Comparison of ENCODE assay signal across 23 mouse cellular contexts in genomic region chr8:114123611-114124010, GRCm38 (mm10). TPM values are rescaled to one million over a fixed set of nuclear protein-coding genes. Genes with fewer than 3 reads are reported as not detected.
DNase-seq lines count a peak whose midpoint lies in the region; ATAC-seq and TF ChIP-seq lines count a peak whose summit lies in the region.
"Had no signal": no experiment of that assay in that cellular context is flagged by ENCODE, and none has a peak within 500 bp of the region (broad histone marks: within the 10 kb centered on the region; RNA-seq: fewer than 3 reads in every experiment).

No protein-coding gene starts in this region.

- ATAC-seq in granulocyte monocyte progenitor cell, adult 5-6 weeks (replicated peaks; ENCODE audit: poor library complexity, severe bottlenecking), result peak; percentile 54
- peak; percentile 27; the same call in 1 of the 2 replicates for ATAC-seq in megakaryocyte, adult 5-6 weeks (ENCODE audit: poor library complexity, severe bottlenecking)
- ATAC-seq in megakaryocyte progenitor cell, adult 5-6 weeks (replicated peaks; ENCODE audit: poor library complexity), result peak; percentile 65
- ATAC-seq: forebrain, embryonic 14.5 days; forebrain, embryonic 16.5 days had no signal

- H3K4me3 ChIP-seq in heart, adult 2 months, result no peak overlapping the region
- H3K4me3 ChIP-seq in left cerebral cortex, adult 2 months, result no peak overlapping the region
- H3K4me3 ChIP-seq: embryonic facial prominence, embryonic 13.5 days; embryonic facial prominence, embryonic 15.5 days; erythroblast, embryonic 14.5 days; forebrain, embryonic 10.5 days; forebrain, embryonic 12.5 days had no signal

- no peaks in the 10 kb centered on the region; the same call in 1 of the 2 replicates for H3K36me3 ChIP-seq in heart, adult 2 months (ENCODE audit: control insufficient read depth, insufficient read depth, low read length)
- H3K36me3 ChIP-seq: embryonic facial prominence, embryonic 13.5 days; embryonic facial prominence, embryonic 15.5 days; forebrain, embryonic 10.5 days; forebrain, embryonic 12.5 days had no signal

- H3K27ac ChIP-seq in heart, adult 2 months, result no peak overlapping the region
- no peak overlapping the region for H3K27ac ChIP-seq in left cerebral cortex, adult 2 months
- H3K27ac ChIP-seq: embryonic facial prominence, embryonic 13.5 days; embryonic facial prominence, embryonic 15.5 days; forebrain, embryonic 10.5 days; forebrain, embryonic 12.5 days had no signal

- TF ChIP-seq CTCF in heart, adult 2 months (IDR thresholded peaks at IDR 0.05), result no peak
- no peak for TF ChIP-seq CTCF in left cerebral cortex, adult 2 months (IDR thresholded peaks at IDR 0.05)

- no peaks in the 10 kb centered on the region for H3K79me2 ChIP-seq in heart, adult 2 months (replicated peaks; ENCODE audit: control insufficient read depth, insufficient read depth, low read length)

- no peaks in the 10 kb centered on the region; the same call in 1 of the 2 replicates for H3K27me3 ChIP-seq in heart, adult 2 months (ENCODE audit: control insufficient read depth, insufficient read depth, low read length)
- H3K27me3 ChIP-seq: embryonic facial prominence, embryonic 13.5 days; embryonic facial prominence, embryonic 15.5 days; forebrain, embryonic 12.5 days had no signal

- H3K9ac ChIP-seq in heart, adult 2 months (ENCODE audit: low read depth, low read length), result no peak overlapping the region
- H3K9ac ChIP-seq: embryonic facial prominence, embryonic 13.5 days; embryonic facial prominence, embryonic 15.5 days; forebrain, embryonic 12.5 days had no signal

- intact Hi-C loops in heart, adult 2 months (cut with DNase I), result no loop called here
- intact Hi-C loops in left cerebral cortex, adult 2 months (cut with DNase I), result no loop called here

- WGBS in heart, adult 2 months, result 34% methylated on average over 3 of the region's 3 CpGs

- H3K4me1 ChIP-seq in heart, adult 2 months (ENCODE audit: control insufficient read depth, insufficient read depth, low read length), result no peaks in the 10 kb centered on the region
- H3K4me1 ChIP-seq: embryonic facial prominence, embryonic 13.5 days; embryonic facial prominence, embryonic 15.5 days; forebrain, embryonic 10.5 days; forebrain, embryonic 12.5 days had no signal

- no peak for TF ChIP-seq EP300 in heart, adult 2 months (IDR thresholded peaks at IDR 0.05; ENCODE audit: insufficient read depth, low read depth, low read length)

- peak; percentile 24 for DNase-seq in heart, adult 11 months
- no peak for DNase-seq in heart, adult 2 months
- DNase-seq in left cerebral cortex, adult 2 months (ENCODE audit: extremely low spot score in 1 of 2, low spot score in 2 of 2), result no peak
- no peak for DNase-seq in right cerebral cortex, adult 2 months (ENCODE audit: low spot score in 2 of 2)
- DNase-seq in retina, postnatal 1 day, result no peak
- DNase-seq: adrenal gland, adult 2 months; adrenal gland, postnatal 10 days; adrenal gland, postnatal 25 days; cerebellum, adult 11 months; cerebellum, adult 8-10 months; cerebellum, adult 9-11 months had no signal

- no peak for TF ChIP-seq POLR2A in heart, adult 2 months (IDR thresholded peaks at IDR 0.05; ENCODE audit: insufficient read depth, low read depth, low read length)

RNA-seq across cellular contexts. Expression of gene Nudt7, which starts 9.7 kb away (rescaled TPM):
- 10 to 100 TPM; 76.1 to 99.6 TPM for total RNA-seq in heart, adult 2 months (2021)
- 57.3 and 108 TPM in 2 replicates for polyA plus RNA-seq in heart, adult 2 months (2012; rRNA removed)
- 21.4 and 27.0 TPM in 2 replicates for total RNA-seq in granulocyte monocyte progenitor cell, adult 5-6 weeks (2014; fragmentation: Nextera tagmentation)
- total RNA-seq in granulocyte monocyte progenitor cell, adult 5-6 weeks (2017), result 14.1 and 18.5 TPM in 2 replicates
- total RNA-seq in megakaryocyte, adult 5-6 weeks (2015), result 26.0 and 29.9 TPM in 2 replicates
- 17.6 and 24.4 TPM in 2 replicates for total RNA-seq in megakaryocyte, adult 5-6 weeks (2017)
- 27.2 and 28.1 TPM in 2 replicates for total RNA-seq in megakaryocyte progenitor cell, adult 5-6 weeks (2015)
- 11.7 and 15.5 TPM in 2 replicates for total RNA-seq in megakaryocyte progenitor cell, adult 5-6 weeks (2017)
- total RNA-seq in left cerebral cortex, adult 2 months (2021), result 1 to 10 TPM; 4.7 to 6.1 TPM
- total RNA-seq: MEL had no signal
- polyA plus RNA-seq: C2C12 had no signal
